Mouse (Mus musculus) heart, adult 2 months (tissue): ENCODE results near the gene Olfr547. TPM values are rescaled to one million over a fixed set of nuclear protein-coding genes. Genes with fewer than 3 reads are reported as not detected.

Experiments
- DNase-seq, 2 experiments: peaks; one replicate each; pipeline ENCODE4 v3.0.0; 2021
- H3K27ac ChIP-seq: fragments of 200-600 bp; 2 replicates; pipeline ENCODE4 v1.8.1; 2022
- H3K27me3 ChIP-seq: fragments of 200-500 bp; 2 replicates; pipeline ENCODE4 v1.6.1; 2012; ENCODE audit warnings: mild to moderate bottlenecking, low read length, inconsistent platforms, mixed read lengths; ENCODE audit not compliant: control insufficient read depth, insufficient read depth
- H3K36me3 ChIP-seq: fragments of 200-500 bp; 2 replicates; pipeline ENCODE4 v1.6.1; 2012; ENCODE audit warnings: low read length, inconsistent platforms; ENCODE audit not compliant: control insufficient read depth, insufficient read depth
- H3K4me1 ChIP-seq: fragments of 200-500 bp; 2 replicates; pipeline ENCODE4 v1.6.1; 2011; ENCODE audit warnings: low read length; ENCODE audit not compliant: control insufficient read depth, insufficient read depth
- H3K4me3 ChIP-seq: fragments of 200-600 bp; 2 replicates; pipeline ENCODE4 v1.8.1; 2022
- H3K79me2 ChIP-seq: fragments of 200-500 bp; replicated peaks from 2 replicates; pipeline ENCODE4 v1.6.1; 2012; ENCODE audit warnings: mild to moderate bottlenecking, inconsistent platforms, low read length, moderate library complexity, mixed read lengths; ENCODE audit not compliant: control insufficient read depth, insufficient read depth
- H3K9ac ChIP-seq: fragments of 200-500 bp; 2 replicates; pipeline ENCODE4 v1.6.1; 2012; ENCODE audit warnings: low read depth, mild to moderate bottlenecking, control low read depth, inconsistent platforms, low read length, mixed read lengths
- CTCF ChIP-seq: fragments of 200-600 bp; IDR thresholded peaks from 2 replicates; pipeline ENCODE4 v1.8.1; 2022; ENCODE audit warnings: antibody characterized with exemption, mild to moderate bottlenecking, moderate library complexity
- EP300 ChIP-seq: fragments of 200-500 bp; IDR thresholded peaks from 2 replicates; pipeline ENCODE4 v1.6.1; 2011; ENCODE audit warnings: low read depth, low read length, control low read depth; ENCODE audit not compliant: insufficient read depth
- POLR2A ChIP-seq: fragments of 200-500 bp; IDR thresholded peaks from 2 replicates; pipeline ENCODE4 v1.6.1; 2011; ENCODE audit warnings: mild to moderate bottlenecking, low read depth, low read length, control low read depth; ENCODE audit not compliant: insufficient read depth
- WGBS: fragments of 180-500 bp; shearing (Covaris S2); methylation state at CpG from one replicate; pipeline ENCODE4 v1.1.7; 2018; 5-methylcytosine and 5-hydroxymethylcytosine counted together
- intact Hi-C: fragments of 180-260 bp; cut with DNase I; formaldehyde crosslinking; loops from one replicate; pipeline ENCODE4 v1.15.1; 2025
- polyA plus RNA-seq: library from polyadenylated mRNA; depleted of rRNA; stranded (reverse); fragments of >200 nt; gene quantifications from 2 replicates; pipeline ENCODE4 v1.2.3, GENCODE M21; 2012
- total RNA-seq, 2 experiments: library from RNA; stranded (reverse); gene quantifications; 2 replicates each; pipeline ENCODE4 v1.2.3; 2021

Olfr547 gene
- total and polyA plus RNA-seq, 3 experiments, result not detected

DNA sequence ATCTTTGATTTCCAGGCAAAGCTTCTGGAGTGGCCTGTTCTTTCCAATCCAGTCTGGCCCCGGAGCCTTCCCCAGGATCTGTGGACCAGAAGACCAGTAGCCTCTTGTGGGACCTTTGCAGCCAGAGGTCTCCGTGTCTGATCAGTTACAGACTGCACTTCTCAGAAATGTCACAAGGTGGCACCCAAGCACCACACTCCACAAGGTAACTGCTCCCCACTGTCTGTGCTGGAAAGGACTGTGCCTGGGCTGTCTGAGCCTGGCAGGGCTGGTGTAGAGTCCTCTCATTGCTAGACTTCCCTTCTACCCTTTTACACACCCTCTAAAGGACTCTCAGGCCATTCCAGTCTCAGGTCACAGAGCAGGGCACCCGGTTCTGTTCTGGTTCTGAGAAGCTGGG, 27.7 kb upstream of the Olfr547 start:
- intact Hi-C loops, result loop anchor here (10.0 kb wide), 1 partner anchor 1298 kb away; no protein-coding TSS in a partner anchor

GRCm38 (mm10) chr7:102508066-102508465, 26.5 kb upstream of the Olfr547 start:
- H3K79me2 ChIP-seq, result no peaks in the 10 kb centered on the region
- no peak for DNase-seq
- intact Hi-C loops, result loop anchor here (10.0 kb wide), 1 partner anchor 1297 kb away; no protein-coding TSS in a partner anchor
- 80% methylated on average over 9 of the region's 9 CpGs for WGBS
- no peak overlapping the region for H3K27ac ChIP-seq
- H3K27me3 ChIP-seq, result no peaks in the 10 kb centered on the region
- H3K4me1 ChIP-seq, result no peaks in the 10 kb centered on the region
- no peaks in the 10 kb centered on the region for H3K36me3 ChIP-seq
- no peak overlapping the region for H3K4me3 ChIP-seq
- no peak for TF ChIP-seq CTCF
- no peak overlapping the region for H3K9ac ChIP-seq

More for the DNA sequence above, 27.7 kb upstream of the Olfr547 start:
- Histone ChIP-seq H3K4me3 (no peak overlapping the region), H3K27me3 (no peaks in the 10 kb centered on the region), H3K4me1 (no peaks in the 10 kb centered on the region), H3K79me2 (no peaks in the 10 kb centered on the region), H3K27ac (no peak overlapping the region), H3K9ac (no peak overlapping the region), H3K36me3 (no peaks in the 10 kb centered on the region)
- TF ChIP-seq CTCF (peak; percentile 93), EP300 (0 out of 2 replicates have a peak, but pooled peaks have one; percentile 57), POLR2A (no peak)
- DNase-seq, result peak; percentile 59 to 73
- 35% methylated on average over 3 of the region's 3 CpGs for WGBS

- Histone ChIP-seq H3K36me3 (no peaks in the 10 kb centered on the region), H3K79me2 (no peaks in the 10 kb centered on the region), H3K4me3 (no peak overlapping the region), H3K27me3 (no peaks in the 10 kb centered on the region), H3K9ac (no peak overlapping the region), H3K27ac (no peak overlapping the region), H3K4me1 (no peaks in the 10 kb centered on the region)
- TF ChIP-seq CTCF (no peak), EP300 (no peak), POLR2A (no peak)
- intact Hi-C loops, result loop anchor here (10.0 kb wide), 1 partner anchor 1296 kb away; no protein-coding TSS in a partner anchor
- 85% methylated on average over 6 of the region's 6 CpGs for WGBS
- DNase-seq, result no peak
Measured at GRCm38 (mm10) chr7:102508666-102509065, 25.9 kb upstream of the Olfr547 start.

- Histone ChIP-seq H3K9ac (no peak overlapping the region), H3K79me2 (no peaks in the 10 kb centered on the region), H3K27ac (no peak overlapping the region), H3K27me3 (no peaks in the 10 kb centered on the region), H3K4me1 (no peaks in the 10 kb centered on the region), H3K36me3 (no peaks in the 10 kb centered on the region), H3K4me3 (no peak overlapping the region)
- DNase-seq, result no peak
- 81% methylated on average over 7 of the region's 7 CpGs for WGBS
- intact Hi-C loops, result loop anchor here (10.0 kb wide), 1 partner anchor 1295 kb away; no protein-coding TSS in a partner anchor
- no peak for TF ChIP-seq CTCF
- TF ChIP-seq POLR2A, result no peak
- no peak for TF ChIP-seq EP300
Measured at GRCm38 (mm10) chr7:102509726-102510125, 24.8 kb upstream of the Olfr547 start.

DNA sequence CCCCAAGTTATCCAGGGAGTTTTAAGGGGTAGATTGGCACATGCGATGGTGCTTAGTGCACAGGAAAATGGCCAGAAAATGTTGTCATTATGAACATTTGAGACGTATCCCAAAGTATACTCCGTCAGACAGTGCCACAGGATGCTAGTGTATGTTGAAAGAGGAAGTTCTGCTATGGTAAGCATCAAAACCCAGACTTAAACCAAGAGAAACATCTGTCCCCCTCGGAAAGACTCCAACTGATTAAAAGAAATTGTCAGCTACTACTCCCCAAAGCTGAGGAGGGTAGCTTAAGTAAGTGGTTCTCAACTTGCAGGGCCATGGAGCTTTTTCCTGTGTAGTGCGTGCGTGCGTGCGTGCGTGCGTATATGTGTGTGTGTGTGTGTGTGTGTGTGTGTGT, 22.6 kb upstream of the Olfr547 start:
- no peak overlapping the region for H3K27ac ChIP-seq
- H3K36me3 ChIP-seq, result no peaks in the 10 kb centered on the region
- H3K27me3 ChIP-seq, result no peaks in the 10 kb centered on the region
- TF ChIP-seq POLR2A, result no peak
- TF ChIP-seq EP300, result no peak
- no peak for TF ChIP-seq CTCF
- no peak overlapping the region for H3K4me3 ChIP-seq
- intact Hi-C loops, result loop anchor here (2.0 kb wide), 1 partner anchor 241 kb away; no protein-coding TSS in a partner anchor
- no peaks in the 10 kb centered on the region; the same call in 1 of the 2 replicates for H3K4me1 ChIP-seq
- 86% methylated on average over 10 of the region's 10 CpGs for WGBS
- H3K9ac ChIP-seq, result no peak overlapping the region
- no peaks in the 10 kb centered on the region for H3K79me2 ChIP-seq
- DNase-seq, result no peak

DNA sequence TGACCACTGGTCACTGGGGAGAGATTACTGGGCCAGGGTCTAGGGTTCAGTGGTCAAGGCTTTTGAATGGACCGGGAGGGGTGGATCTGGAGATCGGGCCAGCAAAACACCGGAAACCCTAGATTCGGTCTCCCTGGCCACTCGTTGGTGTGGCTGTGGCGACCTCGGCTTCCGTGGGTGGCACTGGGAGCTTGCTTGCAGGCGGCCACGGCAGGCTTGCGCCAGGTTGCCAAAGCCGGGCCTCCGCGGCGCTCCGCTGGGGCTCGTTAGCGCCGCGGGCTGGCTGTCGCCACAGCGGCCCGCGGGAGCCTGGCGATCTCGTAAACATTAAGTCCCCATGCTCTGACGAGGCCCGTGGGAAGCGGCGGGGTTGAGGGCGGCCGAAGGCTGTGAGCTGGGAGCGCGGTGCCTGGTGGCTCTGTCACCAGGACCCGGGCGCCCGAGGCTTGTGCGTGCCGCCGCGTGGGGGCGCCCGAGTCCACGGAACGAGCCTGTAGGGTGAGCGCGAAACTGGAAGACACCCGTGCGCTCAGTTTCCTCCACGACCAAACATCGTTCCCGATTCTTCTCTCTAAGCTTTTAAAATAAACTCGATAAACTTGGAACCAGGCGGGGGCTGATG, 21.6 kb upstream of the Olfr547 start:
- no peak for TF ChIP-seq EP300
- no peak for TF ChIP-seq POLR2A
- peak; percentile 97 for TF ChIP-seq CTCF
- Histone ChIP-seq H3K4me3 (peak overlapping the region; percentile 52), H3K27me3 (no peaks in the 10 kb centered on the region), H3K9ac (peak overlapping the region; percentile 67), H3K4me1 (no peaks in the 10 kb centered on the region; the same call in 1 of the 2 replicates), H3K79me2 (no peaks in the 10 kb centered on the region), H3K27ac (no peak overlapping the region), H3K36me3 (no peaks in the 10 kb centered on the region)
- WGBS, result under 1% methylated on average over 54 of the region's 54 CpGs
- DNase-seq, result peak; percentile 85 to 93
- intact Hi-C loops, result loop anchor here (1.0 to 2.0 kb wide), 2 partner anchors 240 to 406 kb away; no protein-coding TSS in a partner anchor
